Mouse (Mus musculus) CD4-positive naive resting alpha-beta T cell, adult 57 days (primary cell): ENCODE measurements around the gene Slc35f3. TPM values are rescaled to one million over a fixed set of nuclear protein-coding genes. Genes with fewer than 3 reads are reported as not detected.

Experiments
- total RNA-seq: library from RNA; stranded (reverse); gene quantifications from one replicate; pipeline ENCODE4 v1.2.4, GENCODE M21; 2023

Slc35f3 gene
- total RNA-seq: not detected

DNA sequence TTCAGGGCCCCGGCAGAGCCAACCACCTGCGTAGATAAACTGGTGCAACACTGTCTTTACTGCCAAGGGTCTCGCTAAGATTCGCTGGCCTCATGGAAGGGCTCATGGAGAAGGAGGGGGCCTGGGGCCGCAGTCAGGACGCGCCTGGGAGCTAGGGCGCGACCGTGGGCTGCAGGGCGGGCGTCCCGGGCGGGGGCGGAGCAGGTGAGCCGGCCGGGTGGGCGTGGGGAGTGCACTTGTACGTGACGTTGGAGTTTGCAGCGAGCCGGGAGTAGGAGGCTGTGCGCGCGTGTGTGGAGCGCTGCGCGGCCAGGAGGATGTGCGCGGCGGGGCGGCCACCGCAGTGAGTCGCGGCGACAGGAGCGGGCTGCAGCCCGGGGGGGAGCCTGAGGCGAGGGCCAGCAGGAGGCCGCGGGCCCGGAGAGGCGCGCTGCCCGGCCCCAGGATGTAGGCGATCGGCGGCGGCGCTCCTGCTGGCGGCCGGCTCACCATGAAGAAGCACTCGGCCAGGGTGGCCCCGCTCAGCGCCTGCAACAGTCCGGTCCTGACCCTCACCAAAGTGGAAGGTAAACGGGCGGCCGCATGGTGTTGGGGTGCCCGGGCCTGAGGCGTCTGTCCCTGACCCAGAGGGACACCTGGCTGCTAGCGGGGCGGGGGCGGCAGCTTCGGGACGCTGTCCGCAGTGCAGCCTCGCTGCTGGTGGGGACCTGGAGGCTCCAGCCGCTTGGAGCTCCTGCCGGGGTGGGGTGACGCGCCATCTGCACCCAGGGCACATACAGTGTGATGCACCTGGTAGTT is at the start of gene Slc35f3:
Gene Slc35f3 (plus strand): TSS at position 263 of the 798 bp plus-strand sequence.

DNA sequence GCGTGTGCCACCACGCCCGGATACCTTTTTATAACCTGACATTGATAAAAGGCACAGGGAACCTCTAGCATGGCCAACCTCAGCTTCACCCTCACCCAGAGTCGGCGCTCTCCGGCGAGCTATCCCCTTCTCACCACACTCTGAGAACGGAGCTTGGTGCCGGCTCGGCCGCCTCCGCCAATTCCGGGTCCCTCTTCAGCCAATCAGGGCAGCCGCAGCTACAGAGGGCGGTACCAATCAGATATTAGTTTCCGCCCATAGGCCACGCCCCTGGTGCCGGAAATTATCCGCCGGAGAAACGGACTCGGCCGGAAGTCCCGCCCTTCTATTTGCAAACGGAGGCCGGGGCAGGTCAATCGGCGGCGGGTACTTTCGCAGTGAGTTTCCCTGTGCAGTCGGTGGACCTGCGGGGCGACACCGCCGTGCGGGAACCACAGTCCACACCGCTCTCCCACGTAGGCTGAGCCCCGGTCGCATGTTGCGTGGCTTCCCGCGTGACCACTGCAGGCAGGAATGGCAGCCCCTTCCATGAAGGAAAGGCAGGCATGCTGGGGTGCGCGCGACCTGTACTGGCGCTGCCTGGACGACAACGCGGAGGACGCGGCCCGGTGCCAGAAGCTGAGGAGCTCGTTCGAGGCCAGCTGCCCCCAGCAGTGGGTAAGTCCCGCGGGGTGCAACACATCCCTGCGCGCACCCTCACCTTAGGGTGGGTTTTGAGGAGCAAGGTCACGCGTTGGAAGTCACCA is 124.0 kb downstream of the Slc35f3 start, which contains the start of gene Coa6:
Gene Coa6 (plus strand): TSS at position 342 of the 746 bp plus-strand sequence.

Other genes with a start within 250 kb of the Slc35f3 start
- gene Coa6, start 124.0 kb downstream of the Slc35f3 start, total RNA-seq: 13.4 TPM
- gene Tarbp1, start 176.5 kb downstream of the Slc35f3 start, total RNA-seq: 13.5 TPM